Comparison of ENCODE assay signal across 9 mouse cellular contexts in the genomic region with DNA sequence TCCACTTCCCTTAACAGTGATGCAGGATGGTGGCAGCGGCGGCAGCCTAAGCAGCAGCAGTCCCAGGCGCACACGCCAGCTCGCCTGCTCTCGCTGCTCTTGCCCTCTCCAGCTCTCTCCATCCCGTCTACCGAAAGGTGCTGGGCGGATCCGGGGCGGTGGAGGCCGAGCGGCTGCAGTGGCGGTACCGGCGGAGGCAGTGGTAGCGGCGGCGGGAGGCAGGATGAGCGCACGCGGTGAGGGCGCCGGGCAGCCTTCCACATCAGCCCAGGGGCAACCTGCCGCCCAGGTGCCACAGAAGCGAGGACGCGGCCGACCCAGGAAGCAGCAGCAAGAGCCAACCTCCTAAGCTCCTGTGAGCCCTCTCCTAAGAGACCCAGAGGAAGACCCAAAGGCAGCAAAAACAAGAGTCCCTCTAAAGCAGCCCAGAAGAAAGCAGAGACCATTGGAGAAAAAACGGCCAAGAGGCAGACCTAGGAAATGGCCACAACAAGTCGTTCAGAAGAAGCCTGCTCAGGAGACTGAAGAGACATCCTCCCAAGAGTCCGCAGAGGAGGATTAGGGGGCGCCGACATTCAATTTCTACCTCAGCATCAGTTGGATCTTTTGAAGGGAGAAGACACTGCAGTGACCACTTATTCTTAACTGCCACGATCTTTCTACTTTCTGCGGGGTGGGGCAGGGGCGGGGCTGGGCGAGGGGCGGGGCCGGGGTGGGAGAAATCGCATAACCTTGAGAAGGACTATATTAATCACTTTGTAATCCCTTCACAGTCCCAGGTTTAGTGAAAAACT. TPM values are rescaled to one million over a fixed set of nuclear protein-coding genes. Genes with fewer than 3 reads are reported as not detected.
DNase-seq lines count a peak whose midpoint lies in the region; ATAC-seq lines count a peak whose summit lies in the region.
"Had no signal": no experiment of that assay in that cellular context is flagged by ENCODE, and none has a peak within 500 bp of the region (broad histone marks: within the 10 kb centered on the region; RNA-seq: fewer than 3 reads in every experiment).

No protein-coding gene starts in this region.

- H3K4me2 ChIP-seq in hindbrain, embryonic 15.5 days = peak overlapping the region; percentile 71

- no peaks in the 10 kb centered on the region for H3K36me3 ChIP-seq in hindbrain, embryonic 15.5 days

- no peak overlapping the region for H3K27ac ChIP-seq in hindbrain, embryonic 15.5 days (replicated peaks)

- peak overlapping the region; percentile 24; the same call in 1 of the 2 replicates for H3K9ac ChIP-seq in hindbrain, embryonic 15.5 days

- peaks cover 6% of the 10 kb centered on the region; the same call in 1 of the 2 replicates for H3K27me3 ChIP-seq in hindbrain, embryonic 15.5 days
- H3K27me3 ChIP-seq: CH12.LX had no signal

- H3K9me3 ChIP-seq in hindbrain, embryonic 15.5 days = no peaks in the 10 kb centered on the region

- WGBS in hindbrain, embryonic 15.5 days = 5% methylated on average over 41 of the region's 41 CpGs

- peak overlapping the region; percentile 36 for H3K4me3 ChIP-seq in hindbrain, embryonic 15.5 days

- peak; percentile 16 for DNase-seq in cerebellum, adult 11 months
- no peak for DNase-seq in cerebellum, adult 8-10 months
- peak; percentile 37 to 38 for DNase-seq in B cell, adult 2 months
- peak; percentile 44 for DNase-seq in embryo, embryonic 10.5 days (ENCODE audit: low spot score)
- no peak for DNase-seq in natural killer cell, adult 2 months (ENCODE audit: low spot score in 2 of 2)
- DNase-seq in right cerebral cortex, postnatal 25 days = no peak

- peak; percentile 38; the same call in 1 of the 2 replicates for ATAC-seq in hindbrain, embryonic 15.5 days (ENCODE audit: low FRiP score, low read depth)
- peak; percentile 57 for ATAC-seq in megakaryocyte-erythroid progenitor cell, adult 5-6 weeks (replicated peaks; ENCODE audit: low FRiP score, low TSS enrichment, poor library complexity, severe bottlenecking)

- peaks cover 7% of the 10 kb centered on the region; the same call in 1 of the 2 replicates for H3K4me1 ChIP-seq in hindbrain, embryonic 15.5 days (replicated peaks)

RNA-seq across cellular contexts. Expression of a gene that starts 21.2 kb away (rescaled TPM):
- polyA plus RNA-seq in hindbrain, embryonic 15.5 days (2015; fragmentation: Nextera tagmentation; extraction: Ambion mirVana) = 22.8 and 25.8 TPM in 2 replicates
- 4.9 and 11.9 TPM in 2 replicates for total RNA-seq in megakaryocyte-erythroid progenitor cell, adult 5-6 weeks (2014; fragmentation: Nextera tagmentation)
- 11.3 and 26.9 TPM in 2 replicates for total RNA-seq in megakaryocyte-erythroid progenitor cell, adult 5-6 weeks (2017)

RNA-seq across cellular contexts. Expression of a gene that starts 21.8 kb away (rescaled TPM):
- 97.9 and 109 TPM in 2 replicates for polyA plus RNA-seq in hindbrain, embryonic 15.5 days (2015; fragmentation: Nextera tagmentation; extraction: Ambion mirVana)
- total RNA-seq in megakaryocyte-erythroid progenitor cell, adult 5-6 weeks (2014; fragmentation: Nextera tagmentation) = 29.8 and 38.4 TPM in 2 replicates
- total RNA-seq in megakaryocyte-erythroid progenitor cell, adult 5-6 weeks (2017) = 28.0 and 35.7 TPM in 2 replicates

Comparison
In these comparisons a context has a peak if more than half of its experiments do, and no peak if none do; other contexts are left out.
1. DNase-seq: peak in cerebellum, adult 11 months (single experiment), B cell, adult 2 months (2 of 2) and embryo, embryonic 10.5 days (single experiment); none in cerebellum, adult 8-10 months (single experiment), natural killer cell, adult 2 months (0 of 2) and right cerebral cortex, postnatal 25 days (single experiment).